Mouse (Mus musculus): ENCODE results near the gene Ppp1r16b. TPM values are rescaled to one million over a fixed set of nuclear protein-coding genes. Genes with fewer than 3 reads are reported as not detected.

Ppp1r16b gene
- polyA plus RNA-seq, 1 experiment from 2014 or later: 2.2 TPM

DNA sequence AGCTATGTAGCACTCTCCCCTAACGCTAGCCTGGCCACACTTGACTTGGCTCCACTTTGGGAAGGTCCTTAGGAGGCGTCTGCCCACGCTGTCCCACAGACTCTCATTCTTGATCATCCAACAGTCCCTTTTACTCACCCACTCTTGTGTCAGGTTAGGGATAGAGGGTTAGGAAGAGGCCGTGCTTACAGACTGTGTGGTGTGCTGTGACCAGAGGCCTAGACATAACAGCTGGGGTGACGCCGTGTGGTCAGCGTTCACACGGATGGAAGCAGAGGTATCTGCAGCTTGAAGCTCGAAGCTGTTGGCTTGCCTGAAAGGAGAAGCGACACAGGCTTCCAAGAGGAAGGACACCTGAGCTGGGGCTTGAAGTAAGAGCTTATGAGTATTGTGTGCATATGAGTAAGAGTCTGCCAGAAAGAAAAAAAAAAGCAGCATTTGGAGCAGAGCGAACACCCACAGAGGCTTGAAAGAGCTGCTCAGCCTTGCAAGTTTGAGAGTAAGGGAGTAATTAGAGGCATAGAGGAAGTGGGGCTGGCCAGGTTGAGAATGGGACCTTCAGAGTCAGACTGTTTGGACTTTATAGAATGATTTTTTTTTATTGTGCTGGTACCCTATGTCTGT lies 78.4 kb downstream of the Ppp1r16b start:
- Histone ChIP-seq H3K27ac (replicated peaks; ENCODE audit: low read depth, low read length) (no peak overlapping the region), H3K4me1 (ENCODE audit: control insufficient read depth, insufficient read depth, low read length) (no peaks in the 10 kb centered on the region), H3K9me3 (replicated peaks; ENCODE audit: control insufficient read depth, low read length) (no peaks in the 10 kb centered on the region), H3K4me3 (ENCODE audit: low read depth, low read length) (no peak overlapping the region), H3K36me3 (replicated peaks; ENCODE audit: control insufficient read depth, insufficient read depth, low read depth, low read length) (no peaks in the 10 kb centered on the region), H3K27me3 (ENCODE audit: control insufficient read depth, insufficient read depth, low read length) (no peaks in the 10 kb centered on the region), H3K9ac (replicated peaks; ENCODE audit: low read length) (no peak overlapping the region), H3K4me2 (ENCODE audit: low read depth, low read length) (no peak overlapping the region)
- ATAC-seq (replicated peaks; ENCODE audit: insufficient number of reproducible peaks, low FRiP score, low TSS enrichment, low read depth) (no peak), DNase-seq (ENCODE audit: low spot score) (no peak)
- WGBS: 90% methylated on average over 11 of the region's 11 CpGs

DNA sequence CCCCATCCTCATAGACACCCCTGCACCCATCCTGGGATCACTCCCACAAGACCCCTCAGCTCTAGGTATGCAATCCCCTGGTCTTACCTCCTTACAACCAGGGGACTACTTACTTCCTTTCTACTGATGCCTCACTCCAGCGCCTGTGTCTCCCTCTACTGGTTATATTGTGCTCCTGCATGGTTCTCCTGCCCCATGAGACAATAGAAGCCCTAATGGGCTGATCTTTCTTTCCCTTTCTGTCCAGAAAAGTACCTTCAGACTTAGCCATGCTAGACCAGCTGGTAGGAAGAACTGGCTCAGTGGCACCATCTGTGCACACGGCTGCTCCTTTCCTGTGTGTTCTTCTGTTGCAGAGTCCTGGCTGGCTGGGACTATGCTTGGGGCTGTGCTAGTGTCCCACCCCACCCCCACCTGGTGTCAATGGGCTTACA lies 79.9 kb downstream of the Ppp1r16b start:
- Histone ChIP-seq H3K9me3 (replicated peaks; ENCODE audit: control insufficient read depth, low read length) (no peaks in the 10 kb centered on the region), H3K36me3 (replicated peaks; ENCODE audit: control insufficient read depth, insufficient read depth, low read depth, low read length) (no peaks in the 10 kb centered on the region), H3K27ac (replicated peaks; ENCODE audit: low read depth, low read length) (no peak overlapping the region), H3K4me3 (ENCODE audit: low read depth, low read length) (no peak overlapping the region), H3K9ac (replicated peaks; ENCODE audit: low read length) (no peak overlapping the region), H3K4me2 (ENCODE audit: low read depth, low read length) (no peak overlapping the region), H3K27me3 (ENCODE audit: control insufficient read depth, insufficient read depth, low read length) (no peaks in the 10 kb centered on the region), H3K4me1 (ENCODE audit: control insufficient read depth, insufficient read depth, low read length) (no peaks in the 10 kb centered on the region)
- WGBS: 13% methylated on average over 2 of the region's 2 CpGs
- DNase-seq (ENCODE audit: low spot score) (peak; percentile 68), ATAC-seq (replicated peaks; ENCODE audit: insufficient number of reproducible peaks, low FRiP score, low TSS enrichment, low read depth) (no peak)

- 82% methylated on average over 11 of the region's 11 CpGs for WGBS
- H3K4me3 ChIP-seq (ENCODE audit: low read depth, low read length): no peak overlapping the region
- no peaks in the 10 kb centered on the region for H3K4me1 ChIP-seq (ENCODE audit: control insufficient read depth, insufficient read depth, low read length)
- ATAC-seq (replicated peaks; ENCODE audit: insufficient number of reproducible peaks, low FRiP score, low TSS enrichment, low read depth) (no peak), DNase-seq (ENCODE audit: low spot score) (no peak)
- no peak overlapping the region for H3K27ac ChIP-seq (replicated peaks; ENCODE audit: low read depth, low read length)
- H3K36me3 ChIP-seq (replicated peaks; ENCODE audit: control insufficient read depth, insufficient read depth, low read depth, low read length): no peaks in the 10 kb centered on the region
- no peaks in the 10 kb centered on the region for H3K27me3 ChIP-seq (ENCODE audit: control insufficient read depth, insufficient read depth, low read length)
- no peak overlapping the region for H3K9ac ChIP-seq (replicated peaks; ENCODE audit: low read length)
- H3K9me3 ChIP-seq (replicated peaks; ENCODE audit: control insufficient read depth, low read length): no peaks in the 10 kb centered on the region
- no peak overlapping the region for H3K4me2 ChIP-seq (ENCODE audit: low read depth, low read length)
Observed at GRCm38 (mm10) chr2:158746164-158746563, 81.0 kb downstream of the Ppp1r16b start.

DNA sequence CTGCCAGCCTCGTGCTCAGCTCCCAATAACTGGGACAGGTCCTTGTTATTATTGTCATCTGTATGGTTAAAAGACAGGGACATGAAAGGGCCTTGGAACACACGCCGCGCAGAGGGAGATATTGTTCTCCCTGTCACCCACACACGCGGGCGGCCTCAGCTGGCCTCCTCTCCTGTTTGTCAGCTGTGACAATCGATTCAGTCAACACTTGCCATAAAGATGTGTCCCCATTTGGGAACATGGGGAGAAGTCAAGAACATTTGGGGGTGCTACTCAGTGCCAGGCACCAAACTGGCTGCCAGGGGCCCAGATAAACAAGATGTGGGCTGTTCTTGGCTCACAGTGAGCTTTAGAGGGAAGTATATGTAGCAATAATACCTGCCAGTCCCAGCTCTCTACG lies 84.2 kb downstream of the Ppp1r16b start:
- Histone ChIP-seq H3K27me3 (ENCODE audit: control insufficient read depth, insufficient read depth, low read length) (no peaks in the 10 kb centered on the region), H3K4me3 (ENCODE audit: low read depth, low read length) (no peak overlapping the region), H3K9ac (replicated peaks; ENCODE audit: low read length) (no peak overlapping the region), H3K9me3 (replicated peaks; ENCODE audit: control insufficient read depth, low read length) (no peaks in the 10 kb centered on the region), H3K36me3 (replicated peaks; ENCODE audit: control insufficient read depth, insufficient read depth, low read depth, low read length) (no peaks in the 10 kb centered on the region), H3K27ac (replicated peaks; ENCODE audit: low read depth, low read length) (no peak overlapping the region), H3K4me1 (ENCODE audit: control insufficient read depth, insufficient read depth, low read length) (no peaks in the 10 kb centered on the region), H3K4me2 (ENCODE audit: low read depth, low read length) (no peak overlapping the region)
- no peak for ATAC-seq (replicated peaks; ENCODE audit: insufficient number of reproducible peaks, low FRiP score, low TSS enrichment, low read depth)
- WGBS: 88% methylated on average over 9 of the region's 9 CpGs
- DNase-seq (ENCODE audit: low spot score): no peak

DNA sequence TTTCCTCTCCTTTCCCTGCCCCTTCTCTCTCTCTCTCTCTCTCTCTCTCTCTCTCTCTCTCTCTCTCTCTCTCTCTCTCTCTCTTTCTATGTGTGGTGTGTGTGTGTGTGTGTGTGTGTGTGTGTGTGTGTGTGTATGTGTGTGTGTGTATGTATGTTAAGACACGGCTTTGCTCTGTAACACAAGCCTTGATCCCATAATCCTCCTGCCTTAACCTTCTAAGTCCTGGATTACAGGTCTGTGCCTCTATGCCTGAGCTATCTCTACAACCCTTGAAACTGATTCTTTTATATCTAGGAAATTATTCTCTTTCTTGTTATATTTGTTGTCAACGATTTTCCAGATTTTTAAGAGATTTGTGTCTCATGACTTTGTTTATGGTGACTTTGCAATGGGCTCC lies 95.0 kb downstream of the Ppp1r16b start:
- Histone ChIP-seq H3K36me3 (replicated peaks; ENCODE audit: control insufficient read depth, insufficient read depth, low read depth, low read length) (no peaks in the 10 kb centered on the region), H3K4me2 (ENCODE audit: low read depth, low read length) (no peak overlapping the region), H3K27ac (replicated peaks; ENCODE audit: low read depth, low read length) (no peak overlapping the region), H3K9ac (replicated peaks; ENCODE audit: low read length) (no peak overlapping the region), H3K4me3 (ENCODE audit: low read depth, low read length) (no peak overlapping the region), H3K9me3 (replicated peaks; ENCODE audit: control insufficient read depth, low read length) (no peaks in the 10 kb centered on the region), H3K27me3 (ENCODE audit: control insufficient read depth, insufficient read depth, low read length) (no peaks in the 10 kb centered on the region), H3K4me1 (ENCODE audit: control insufficient read depth, insufficient read depth, low read length) (no peaks in the 10 kb centered on the region)
- ATAC-seq (replicated peaks; ENCODE audit: insufficient number of reproducible peaks, low FRiP score, low TSS enrichment, low read depth) (no peak), DNase-seq (ENCODE audit: low spot score) (no peak)
- 69% methylated on average over 2 of the region's 2 CpGs for WGBS

DNA sequence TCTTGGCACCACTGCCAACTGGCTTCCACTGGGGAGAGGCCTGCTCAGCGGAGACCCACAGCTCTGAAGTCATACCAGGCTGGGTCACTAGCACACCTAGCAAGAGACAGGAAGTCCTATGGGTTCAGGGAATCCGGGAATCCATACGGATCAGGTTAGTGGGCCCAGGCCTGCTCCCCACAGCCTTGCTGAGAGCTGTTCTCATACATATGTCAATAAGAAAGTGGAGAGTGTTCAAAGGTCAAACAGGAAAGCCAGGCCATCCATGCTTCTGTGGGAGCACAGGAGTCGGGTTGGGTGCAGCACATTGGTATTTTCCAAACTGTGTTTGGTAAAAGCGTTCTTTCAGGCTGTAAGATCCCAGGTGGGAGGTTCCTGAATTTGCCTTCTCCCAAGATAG lies 97.1 kb downstream of the Ppp1r16b start:
- Histone ChIP-seq H3K36me3 (replicated peaks; ENCODE audit: control insufficient read depth, insufficient read depth, low read depth, low read length) (no peaks in the 10 kb centered on the region), H3K27me3 (ENCODE audit: control insufficient read depth, insufficient read depth, low read length) (no peaks in the 10 kb centered on the region), H3K9me3 (replicated peaks; ENCODE audit: control insufficient read depth, low read length) (no peaks in the 10 kb centered on the region), H3K4me1 (ENCODE audit: control insufficient read depth, insufficient read depth, low read length) (no peaks in the 10 kb centered on the region), H3K4me2 (ENCODE audit: low read depth, low read length) (no peak overlapping the region), H3K9ac (replicated peaks; ENCODE audit: low read length) (no peak overlapping the region), H3K27ac (replicated peaks; ENCODE audit: low read depth, low read length) (no peak overlapping the region), H3K4me3 (ENCODE audit: low read depth, low read length) (no peak overlapping the region)
- ATAC-seq (replicated peaks; ENCODE audit: insufficient number of reproducible peaks, low FRiP score, low TSS enrichment, low read depth): no peak
- 83% methylated on average over 5 of the region's 5 CpGs for WGBS
- no peak for DNase-seq (ENCODE audit: low spot score)

- Histone ChIP-seq H3K4me1 (ENCODE audit: control insufficient read depth, insufficient read depth, low read length) (no peaks in the 10 kb centered on the region; the same call in 1 of the 2 replicates), H3K4me3 (ENCODE audit: low read depth, low read length) (peak within 1 kb of the TSS; percentile 79), H3K27me3 (ENCODE audit: control insufficient read depth, insufficient read depth, low read length) (no peaks in the 10 kb centered on the region), H3K36me3 (replicated peaks; ENCODE audit: control insufficient read depth, insufficient read depth, low read depth, low read length) (no peaks in the 10 kb centered on the region; the same call in 1 of the 2 replicates), H3K9me3 (replicated peaks; ENCODE audit: control insufficient read depth, low read length) (no peaks in the 10 kb centered on the region), H3K9ac (replicated peaks; ENCODE audit: low read length) (peak within 1 kb of the TSS; percentile 75), H3K4me2 (ENCODE audit: low read depth, low read length) (peak within 1 kb of the TSS; percentile 86), H3K27ac (replicated peaks; ENCODE audit: low read depth, low read length) (peak within 1 kb of the TSS; percentile 57; the same call in 1 of the 2 replicates)
- DNase-seq (ENCODE audit: low spot score) (peak; percentile 97), ATAC-seq (replicated peaks; ENCODE audit: insufficient number of reproducible peaks, low FRiP score, low TSS enrichment, low read depth) (peak; percentile 97)
- under 1% methylated on average over 48 of the region's 48 CpGs for WGBS
Observed at GRCm38 (mm10) chr2:158767742-158768339, 102.6 kb downstream of the Ppp1r16b start, which contains the start of gene Fam83d. Fam83d (plus strand) TSS chr2:158768093.

DNA sequence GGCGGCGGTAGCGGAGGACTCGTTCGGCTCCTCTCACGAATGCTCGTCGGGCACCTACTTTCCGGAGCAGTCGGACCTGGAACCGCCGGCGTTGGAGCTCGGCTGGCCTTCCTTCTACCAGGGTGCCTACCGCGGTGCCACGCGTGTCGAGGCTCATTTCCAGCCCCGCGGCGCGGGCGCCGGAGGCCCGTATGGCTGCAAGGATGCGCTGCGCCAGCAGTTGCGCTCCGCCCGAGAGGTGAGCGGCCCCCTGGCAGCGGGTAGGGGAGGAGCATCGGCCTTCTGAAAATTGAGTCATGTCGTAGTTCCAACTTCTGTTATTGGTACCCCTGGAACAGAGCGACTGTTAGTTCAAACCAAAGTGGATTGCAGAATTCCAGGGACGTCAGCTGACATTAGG lies 103.2 kb downstream of the Ppp1r16b start:
- Histone ChIP-seq H3K4me2 (ENCODE audit: low read depth, low read length) (peak overlapping the region; percentile 86), H3K27me3 (ENCODE audit: control insufficient read depth, insufficient read depth, low read length) (no peaks in the 10 kb centered on the region), H3K36me3 (replicated peaks; ENCODE audit: control insufficient read depth, insufficient read depth, low read depth, low read length) (no peaks in the 10 kb centered on the region; the same call in 1 of the 2 replicates), H3K4me1 (ENCODE audit: control insufficient read depth, insufficient read depth, low read length) (no peaks in the 10 kb centered on the region; the same call in 1 of the 2 replicates), H3K9me3 (replicated peaks; ENCODE audit: control insufficient read depth, low read length) (no peaks in the 10 kb centered on the region), H3K9ac (replicated peaks; ENCODE audit: low read length) (peak overlapping the region; percentile 75), H3K4me3 (ENCODE audit: low read depth, low read length) (peak overlapping the region; percentile 79), H3K27ac (replicated peaks; ENCODE audit: low read depth, low read length) (peak overlapping the region; percentile 57; the same call in 1 of the 2 replicates)
- WGBS: 0% methylated on average over 37 of the region's 37 CpGs
- ATAC-seq (replicated peaks; ENCODE audit: insufficient number of reproducible peaks, low FRiP score, low TSS enrichment, low read depth) (peak; percentile 12; the same call in 1 of the 2 replicates), DNase-seq (ENCODE audit: low spot score) (peak; percentile 64)
